Mouse (Mus musculus): Measurements from ENCODE around the gene Pmpca.

Gene Pmpca

DNA sequence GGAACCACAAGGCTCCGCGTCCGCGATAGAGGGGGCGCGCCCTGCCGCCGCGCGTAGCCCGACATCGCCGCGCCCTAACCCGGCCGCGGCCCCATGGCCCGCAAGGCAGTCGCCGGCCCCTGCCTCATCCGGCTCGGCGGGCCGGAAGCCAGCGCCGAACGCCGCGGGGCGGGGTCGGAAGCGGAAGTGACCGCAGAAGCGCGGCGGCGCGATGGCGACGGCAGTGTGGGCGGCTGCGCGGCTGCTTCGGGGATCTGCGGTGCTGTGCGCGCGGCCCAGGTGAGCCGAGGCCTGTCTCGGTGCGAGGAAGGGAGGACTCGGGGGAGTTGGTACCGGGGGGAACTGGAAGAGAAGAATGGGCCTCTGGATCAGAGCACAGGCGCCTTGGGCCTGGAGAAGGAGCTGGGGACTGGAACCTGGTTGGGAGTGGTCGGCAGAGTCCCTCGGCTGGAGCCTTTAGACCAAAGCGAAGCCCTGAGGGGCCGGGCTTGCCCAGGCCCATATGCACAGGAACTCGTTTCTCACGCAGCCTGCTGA is at the start of gene Pmpca, which contains the start of gene Entr1:
Gene Pmpca, plus strand, starts transcription at position 186 of the 537 bp plus-strand sequence.
Gene Entr1, minus strand, starts transcription at position 163 of the 537 bp plus-strand sequence.
- DNase-seq = peak; percentile 88

DNA sequence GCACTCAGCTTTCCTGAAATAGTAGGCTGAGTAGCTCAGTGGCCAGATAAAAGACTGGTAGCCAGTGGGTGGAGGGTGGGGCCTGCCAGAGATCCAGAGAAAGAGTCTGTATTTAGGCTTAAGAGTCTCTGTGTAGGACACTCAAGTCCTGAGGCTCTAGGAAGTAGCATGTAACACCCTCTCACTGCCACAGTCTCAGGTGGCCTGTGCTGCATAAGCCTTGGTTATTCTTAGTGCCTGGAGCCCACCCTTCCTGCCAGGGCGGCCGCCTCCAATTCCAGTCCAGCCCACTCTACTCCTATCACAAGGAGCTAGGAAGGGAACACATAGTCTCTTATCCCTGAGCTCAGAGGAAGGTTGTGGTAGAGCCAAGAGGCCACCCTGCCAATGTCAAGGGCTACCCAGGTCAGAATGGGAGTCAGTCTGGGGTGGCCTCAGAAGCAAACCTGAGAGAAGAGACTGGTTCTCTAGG is 47.6 kb upstream of the Pmpca start:
- no peak for DNase-seq

DNA sequence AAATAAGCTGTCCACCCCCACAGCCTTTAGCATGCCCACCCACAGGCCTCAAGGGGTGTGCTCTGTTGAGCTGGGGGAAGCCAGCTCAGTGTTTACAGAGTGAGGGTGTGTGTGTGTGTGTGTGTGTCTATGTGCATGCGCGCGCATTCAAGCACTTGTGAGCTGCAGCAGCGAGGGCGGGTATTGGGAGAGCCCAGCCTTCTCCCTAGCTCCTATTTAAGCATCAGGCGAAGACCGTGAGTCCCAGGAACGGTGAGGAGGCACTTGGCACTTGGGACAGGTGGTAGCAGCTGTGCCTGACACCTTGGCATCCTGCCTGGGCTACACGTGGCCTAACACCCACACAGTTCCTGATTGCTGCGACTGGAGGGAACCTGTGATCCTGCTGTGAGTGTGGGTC is 47.1 kb upstream of the Pmpca start:
- no peak for DNase-seq

- peak in 1 of 2 experiments; percentile 22 for DNase-seq
Observed at GRCm38 (mm10) chr2:26342609-26343490, 46.3 kb upstream of the Pmpca start.

GRCm38 (mm10) chr2:26348241-26348640 is 40.9 kb upstream of the Pmpca start:
- no peak for DNase-seq

- peak; percentile 94 to 95 for DNase-seq
Observed at GRCm38 (mm10) chr2:26351358-26352290, 37.5 kb upstream of the Pmpca start, which contains the start of gene Dnlz. Gene Dnlz, minus strand, starts transcription at chr2:26352110.

DNA sequence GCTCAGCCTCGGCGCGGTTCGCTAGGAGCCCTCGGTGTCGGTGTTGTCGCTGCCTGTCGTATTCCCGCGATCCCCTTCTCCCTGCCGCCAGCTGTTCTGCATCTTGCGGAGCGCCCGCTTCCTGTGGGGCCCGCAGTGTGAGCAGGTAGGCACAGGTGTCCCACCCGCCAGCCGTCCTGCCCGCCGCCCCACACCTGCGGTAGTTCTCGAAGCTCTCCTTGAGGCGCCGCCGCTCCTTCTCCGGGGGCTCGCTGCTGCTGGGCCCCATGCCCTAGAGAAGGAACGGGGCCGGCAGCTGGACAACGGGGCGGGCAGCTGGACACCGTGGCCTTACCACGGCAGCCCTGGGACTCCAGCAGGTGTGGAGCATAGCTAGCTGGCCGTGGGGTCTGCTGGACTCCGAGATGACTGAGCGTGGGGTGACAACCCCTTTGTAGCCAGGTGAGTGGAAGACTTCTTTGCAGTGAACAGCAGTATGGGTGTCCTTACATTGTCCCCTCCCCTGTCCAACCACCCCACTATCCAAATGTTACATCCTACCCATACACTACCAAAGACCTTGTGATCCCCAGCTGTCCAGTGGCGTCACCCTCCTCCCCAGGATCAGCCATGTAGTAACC is 36.7 kb upstream of the Pmpca start:
- DNase-seq = peak; percentile 74 to 87

- DNase-seq = no peak
Observed at GRCm38 (mm10) chr2:26353066-26353980, 35.8 kb upstream of the Pmpca start.

DNA sequence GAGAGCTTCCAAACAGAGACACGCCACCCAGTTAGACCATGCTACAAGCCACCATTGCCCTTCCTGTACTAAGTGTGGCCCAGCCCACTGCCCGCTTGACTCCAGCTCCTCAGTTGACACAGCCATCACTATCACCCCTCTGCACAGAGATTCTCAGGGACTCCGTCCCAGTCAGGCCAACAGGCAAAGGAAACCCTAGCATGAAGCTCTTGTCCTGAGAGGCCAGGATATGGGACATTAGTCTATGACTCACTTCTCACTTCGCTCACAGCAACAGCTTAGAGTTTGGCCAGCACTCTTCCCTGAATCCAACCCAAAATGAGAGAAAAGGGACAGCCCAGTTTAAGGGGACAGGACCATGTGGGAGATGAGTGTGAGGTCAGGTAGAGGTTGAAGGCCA is 34.7 kb upstream of the Pmpca start:
- no peak for DNase-seq

DNA sequence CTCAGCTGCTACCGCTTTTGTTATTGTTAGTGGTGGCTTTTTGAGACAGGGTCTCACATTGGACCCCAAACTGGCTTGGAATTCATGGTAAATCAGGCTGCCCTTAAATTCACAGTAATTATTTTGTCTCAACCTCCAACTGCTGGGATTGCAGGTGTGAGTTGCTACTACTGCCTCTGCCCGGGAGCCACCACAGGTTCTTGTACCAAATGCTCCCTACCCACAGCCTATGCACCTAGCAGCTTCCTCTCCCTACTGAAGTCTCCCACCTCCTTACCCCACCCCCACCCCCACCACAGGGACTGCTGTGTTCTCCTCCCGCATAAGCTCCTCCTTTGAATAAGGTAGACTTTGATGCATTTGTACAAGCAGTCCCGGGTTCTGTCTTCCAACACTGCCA is 32.9 kb upstream of the Pmpca start:
- peak in 1 of 2 experiments; percentile 29 for DNase-seq

- DNase-seq = peak; percentile 47 to 60
Observed at GRCm38 (mm10) chr2:26356678-26357077, 32.5 kb upstream of the Pmpca start.

DNA sequence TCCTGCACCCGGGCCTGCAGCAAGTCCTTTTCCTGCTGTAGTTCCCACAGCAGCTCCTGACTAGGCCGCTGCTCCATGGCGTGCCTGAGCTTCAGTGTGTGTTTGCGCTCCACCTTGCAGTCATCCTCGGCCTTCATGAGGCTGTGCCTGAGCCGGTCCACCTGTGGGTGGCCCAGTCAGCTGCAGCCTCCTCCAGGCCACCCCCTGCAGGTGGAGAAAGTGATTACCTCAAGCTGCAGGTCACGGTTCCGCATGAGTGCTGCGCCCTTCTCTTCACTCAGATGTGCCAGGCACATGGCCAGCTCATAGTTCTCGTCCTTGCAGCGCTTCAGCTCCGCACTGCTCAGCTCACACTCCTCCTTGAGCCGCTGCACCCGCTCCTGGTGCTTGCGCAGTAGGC is 31.7 kb upstream of the Pmpca start:
- DNase-seq = no peak

GRCm38 (mm10) chr2:26358667-26359320 is 30.3 kb upstream of the Pmpca start:
- DNase-seq = no peak

DNA sequence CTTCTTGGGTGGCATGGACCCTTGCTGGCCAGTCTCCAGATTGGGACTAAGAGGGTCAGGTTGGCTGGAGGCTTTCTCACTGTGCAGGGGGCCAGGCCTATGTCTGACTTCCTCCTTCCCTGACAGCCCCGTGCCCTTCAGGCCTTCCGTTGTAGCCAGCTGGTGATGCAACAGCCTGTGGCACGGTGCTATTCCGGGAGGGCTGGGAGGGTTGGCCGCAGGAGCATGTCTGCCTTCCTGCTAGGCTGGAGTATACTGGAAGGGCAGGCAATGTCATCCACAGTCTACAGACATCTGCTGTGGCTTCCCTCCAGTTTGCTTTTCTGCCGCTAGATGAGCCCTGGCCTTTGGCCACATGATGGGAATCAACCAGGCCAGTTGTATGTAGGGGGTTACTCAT is 29.2 kb upstream of the Pmpca start:
- DNase-seq = no peak

- no peak for DNase-seq
Observed at GRCm38 (mm10) chr2:26360772-26361171, 28.4 kb upstream of the Pmpca start, which contains the start of gene Card9. Gene Card9, minus strand, starts transcription at chr2:26360918.

DNA sequence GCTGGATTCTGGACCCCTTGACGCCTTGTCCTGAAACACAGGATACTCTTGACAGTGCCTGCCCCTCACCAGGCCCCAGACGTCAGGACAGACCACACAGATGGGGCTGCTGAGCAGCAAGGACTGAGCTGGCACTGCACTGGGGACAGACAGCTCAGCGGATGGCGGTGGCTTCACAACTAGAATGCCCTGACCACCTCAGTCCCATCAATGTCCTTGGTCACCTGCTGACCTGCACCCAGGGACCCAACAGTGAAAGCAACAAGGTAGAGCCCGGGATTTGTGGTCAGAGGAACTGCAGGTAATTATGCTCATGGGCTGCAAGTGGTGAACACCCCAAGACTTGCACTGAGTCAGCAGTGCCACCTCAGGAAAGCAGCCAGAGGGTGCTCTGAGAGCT is 26.1 kb upstream of the Pmpca start:
- no peak for DNase-seq

DNA sequence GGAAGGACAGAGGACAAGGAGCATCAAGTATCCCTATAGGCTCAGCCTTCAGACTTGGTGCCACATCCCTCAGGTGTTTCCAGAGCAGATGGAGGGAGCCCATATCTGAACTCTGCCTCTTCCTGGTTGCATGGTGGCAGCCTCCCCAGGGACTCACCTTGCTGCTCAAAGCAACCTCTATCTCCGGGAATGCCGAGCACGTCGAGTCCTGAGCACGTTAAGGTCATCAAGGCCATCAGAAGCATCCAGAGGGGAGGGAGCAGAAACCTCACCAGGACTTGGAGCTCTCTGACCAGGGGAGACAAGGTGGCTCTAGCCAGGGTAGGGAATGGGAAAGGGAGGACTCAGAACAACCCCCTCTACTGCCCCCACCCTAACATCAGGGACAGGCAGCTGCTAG is 25.7 kb upstream of the Pmpca start:
- DNase-seq = no peak

GRCm38 (mm10) chr2:26364738-26365465 is 24.2 kb upstream of the Pmpca start:
- DNase-seq = no peak

DNA sequence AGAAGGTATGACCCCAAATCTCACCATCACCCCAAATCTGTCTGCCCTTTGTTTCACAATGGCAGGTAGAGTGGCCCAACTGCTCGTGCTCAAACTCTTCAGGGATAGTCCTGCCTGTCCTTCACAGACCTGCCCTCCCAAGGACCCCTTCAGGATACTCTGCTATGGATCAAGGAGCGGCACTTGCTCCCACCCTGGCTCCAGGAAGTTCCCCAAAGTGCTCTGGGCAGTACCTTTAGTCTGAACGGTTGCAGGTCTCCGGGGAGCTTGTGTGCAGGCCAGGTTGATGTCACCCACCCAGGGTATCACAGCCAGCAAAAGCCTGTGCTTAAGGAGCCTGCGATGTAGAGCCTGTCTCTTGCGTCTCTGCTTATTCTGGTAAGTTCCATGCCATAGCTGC is 21.2 kb upstream of the Pmpca start:
- DNase-seq = no peak

DNA sequence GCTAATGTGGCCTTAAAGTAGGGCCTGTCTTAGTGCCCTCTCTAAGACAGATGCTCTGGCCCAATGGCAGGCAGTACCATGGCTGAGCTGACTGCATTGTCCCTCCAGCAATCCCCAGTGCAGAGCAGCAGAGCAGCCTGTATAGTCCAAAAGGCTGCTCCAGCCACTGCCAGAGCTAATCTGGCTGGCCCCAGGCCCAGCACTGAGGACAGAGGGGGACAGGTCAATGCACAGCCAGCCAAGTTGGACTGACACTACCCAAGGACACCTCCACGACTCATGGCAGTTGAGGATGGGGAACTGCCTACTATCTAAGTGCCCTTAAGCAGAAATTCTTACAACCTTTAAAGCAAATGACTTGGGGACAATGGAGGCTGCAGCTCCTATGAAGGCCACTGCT is 20.6 kb upstream of the Pmpca start:
- DNase-seq = no peak
